Mouse (Mus musculus) G1E (cell line): ENCODE data around the gene Calcr. TPM values are rescaled to one million over a fixed set of nuclear protein-coding genes. Genes with fewer than 3 reads are reported as not detected.
"Not testable (repeated sequence)": the region's sequence is repeated elsewhere in the genome, so short reads cannot be mapped to it uniquely, and the experiment has no call there.

Experiments used
- ATAC-seq: 2 replicates; pipeline ENCODE4 v1.8.0; 2016; ENCODE audit warnings: mild to moderate bottlenecking; ENCODE audit not compliant: insufficient number of reproducible peaks, poor library complexity, low FRiP score, severe bottlenecking; ENCODE audit errors: extremely low read depth
- DNase-seq: peaks from one replicate; pipeline ENCODE4 v3.0.0; 2012; ENCODE audit warnings: low spot score
- H3K27me3 ChIP-seq: 2 replicates; pipeline ENCODE4 v1.6.1; 2012; ENCODE audit warnings: mild to moderate bottlenecking, low read length, inconsistent platforms; ENCODE audit not compliant: insufficient read depth
- H3K36me3 ChIP-seq: replicated peaks from 2 replicates; pipeline ENCODE3; 2012; ENCODE audit warnings: mild to moderate bottlenecking, inconsistent platforms
- H3K4me1 ChIP-seq: 2 replicates; pipeline ENCODE4 v1.6.1; 2012; ENCODE audit warnings: low read depth, low read length, inconsistent platforms, mixed read lengths; ENCODE audit not compliant: insufficient read depth
- H3K4me3 ChIP-seq: 2 replicates; pipeline ENCODE4 v1.5.1; 2012; ENCODE audit warnings: low read depth, mild to moderate bottlenecking, inconsistent platforms, low read length, moderate library complexity, mixed read lengths
- H3K9me3 ChIP-seq: replicated peaks from 2 replicates; pipeline ENCODE4 v1.6.1; 2012; ENCODE audit warnings: inconsistent platforms
- CTCF ChIP-seq: IDR thresholded peaks from 2 replicates; pipeline ENCODE4 v1.5.1; 2012; ENCODE audit warnings: low read depth, low read length, inconsistent platforms, mixed read lengths
- GATA1 ChIP-seq: IDR thresholded peaks from 2 replicates; pipeline ENCODE4 v1.6.1; 2012; ENCODE audit warnings: borderline replicate concordance, low read length, inconsistent platforms, mixed read lengths
- GATA2 ChIP-seq: IDR thresholded peaks from 2 replicates; pipeline ENCODE4 v1.6.1; 2012; ENCODE audit warnings: low read depth, low read length, inconsistent platforms, borderline replicate concordance
- POLR2AphosphoS5 ChIP-seq: IDR thresholded peaks from 2 replicates; pipeline ENCODE4 v1.6.1; 2012; ENCODE audit warnings: low read depth, low read length, inconsistent platforms; ENCODE audit not compliant: insufficient replicate concordance
- TAL1 ChIP-seq: conservative IDR thresholded peaks from 2 replicates; pipeline ENCODE4 v1.6.1; 2012; ENCODE audit warnings: low read depth, low read length, inconsistent platforms, mixed read lengths
- polyA plus RNA-seq: library from polyadenylated mRNA; stranded (reverse); fragments of >175 nt; gene quantifications from 2 replicates; pipeline ENCODE4 v1.2.3, GENCODE M21; 2012
- total RNA-seq, 2 experiments: library from RNA; stranded (forward) in 1 of 2; stranded (reverse) in 1 of 2; fragments of 200-1000 nt in 1 of 2; fragments of >200 nt in 1 of 2; fragmentation: Nextera tagmentation in 1 of 2; gene quantifications; 2 replicates each; pipeline ENCODE4 v1.2.3; 2014 to 2017

Gene Calcr
- total and polyA plus RNA-seq, 3 experiments: not detected

DNA sequence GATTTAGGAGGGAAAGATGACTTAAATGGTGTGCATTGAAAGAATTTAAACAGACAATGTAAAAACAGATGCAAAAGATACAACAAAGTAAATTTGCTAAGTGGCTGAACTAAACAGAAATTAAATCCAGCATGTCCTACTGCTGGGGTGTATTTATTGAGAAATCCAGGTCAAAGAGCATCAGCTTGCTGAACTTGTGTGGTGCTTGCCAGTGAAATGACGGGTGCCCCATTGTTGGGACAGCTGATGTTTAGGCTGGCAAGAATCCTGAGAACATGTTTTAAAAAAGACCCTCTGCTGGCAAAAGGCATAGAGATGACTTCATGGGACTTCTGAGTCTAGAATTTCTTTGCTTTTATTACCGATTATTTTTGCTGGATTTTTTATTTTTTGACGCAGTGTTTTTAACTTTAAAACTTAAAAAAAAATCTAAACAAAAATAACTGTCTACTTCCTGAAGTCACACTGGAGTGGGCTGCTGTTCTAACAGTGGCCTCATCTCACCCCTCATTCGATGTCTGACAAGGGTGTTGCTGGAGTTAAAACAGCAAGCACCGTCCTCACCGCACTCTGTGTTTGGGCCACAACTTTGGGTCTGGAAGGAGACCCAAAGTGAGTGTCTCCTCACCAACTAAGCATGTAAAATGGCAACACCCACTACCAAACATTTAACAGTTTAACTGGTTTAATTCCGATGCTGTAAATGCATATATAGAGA, 22.4 kb downstream of the Calcr start:
- ATAC-seq (no peak), DNase-seq (no peak)
- TF ChIP-seq GATA1 (no peak), GATA2 (no peak), POLR2AphosphoS5 (no peak), TAL1 (no peak), CTCF (no peak)
- Histone ChIP-seq H3K36me3 (no peaks in the 10 kb centered on the region), H3K4me1 (no peaks in the 10 kb centered on the region), H3K4me3 (no peak overlapping the region), H3K9me3 (no peaks in the 10 kb centered on the region), H3K27me3 (peaks cover 2% of the 10 kb centered on the region; the same call in 1 of the 2 replicates)

DNA sequence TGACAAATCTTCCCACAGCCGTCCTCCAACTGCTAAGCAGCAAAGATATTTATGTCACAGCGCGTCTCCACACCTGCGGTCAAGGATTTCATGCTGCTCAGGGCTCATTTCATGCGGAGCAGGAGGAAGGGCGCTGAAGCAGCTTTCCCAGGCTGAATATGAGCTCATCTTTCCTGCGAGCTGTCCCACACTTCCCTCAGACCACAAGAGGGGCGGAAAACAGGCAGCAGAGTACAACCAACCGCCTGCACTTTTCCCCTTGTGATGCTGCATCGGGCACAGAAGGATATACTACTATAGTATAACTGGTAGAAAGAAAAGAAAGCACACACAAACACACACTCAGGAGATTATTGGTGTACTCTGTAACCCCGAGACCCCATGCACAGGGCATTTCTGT, 23.2 kb downstream of the Calcr start:
- no peaks in the 10 kb centered on the region for H3K4me1 ChIP-seq
- no peaks in the 10 kb centered on the region for H3K9me3 ChIP-seq
- H3K36me3 ChIP-seq: no peaks in the 10 kb centered on the region
- H3K4me3 ChIP-seq: no peak overlapping the region
- ATAC-seq (no peak), DNase-seq (no peak)
- peaks cover 2% of the 10 kb centered on the region; the same call in 1 of the 2 replicates for H3K27me3 ChIP-seq
- TF ChIP-seq TAL1 (no peak), CTCF (no peak), POLR2AphosphoS5 (no peak), GATA2 (no peak), GATA1 (no peak)

DNA sequence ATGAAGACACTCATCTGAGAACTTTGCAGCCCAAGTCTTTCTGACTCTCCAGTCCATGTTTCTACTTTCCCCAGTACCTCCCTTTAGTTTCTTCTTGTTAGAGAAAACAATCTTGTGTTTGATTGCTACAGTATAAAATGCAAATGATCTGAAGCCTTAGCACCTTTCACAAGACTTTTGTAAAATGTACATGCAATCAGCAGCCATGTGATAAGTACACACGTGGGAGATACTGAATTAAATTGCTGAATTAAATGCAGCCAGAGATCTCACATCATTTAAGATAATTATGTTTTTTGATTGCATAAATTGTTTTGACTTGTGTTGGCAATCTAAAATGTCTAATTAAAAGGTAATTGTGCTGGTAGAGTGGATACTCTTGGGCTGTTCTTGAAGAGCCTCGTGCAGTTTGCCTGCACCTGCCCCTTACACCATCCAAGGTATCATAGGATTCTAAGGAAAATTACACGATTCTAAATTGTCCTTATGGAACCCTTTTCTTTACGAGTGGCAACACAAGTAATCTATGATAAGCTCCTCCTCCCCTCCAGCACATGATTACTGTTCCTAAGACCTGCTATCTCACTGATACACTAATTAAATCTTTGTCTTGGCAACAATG, 34.2 kb downstream of the Calcr start:
- DNase-seq (no peak), ATAC-seq (no peak)
- no peaks in the 10 kb centered on the region for H3K36me3 ChIP-seq
- TF ChIP-seq GATA1 (no peak), TAL1 (no peak), POLR2AphosphoS5 (no peak), CTCF (no peak), GATA2 (no peak)
- H3K27me3 ChIP-seq: no peaks in the 10 kb centered on the region
- H3K9me3 ChIP-seq: no peaks in the 10 kb centered on the region
- H3K4me3 ChIP-seq: no peak overlapping the region
- no peaks in the 10 kb centered on the region for H3K4me1 ChIP-seq

DNA sequence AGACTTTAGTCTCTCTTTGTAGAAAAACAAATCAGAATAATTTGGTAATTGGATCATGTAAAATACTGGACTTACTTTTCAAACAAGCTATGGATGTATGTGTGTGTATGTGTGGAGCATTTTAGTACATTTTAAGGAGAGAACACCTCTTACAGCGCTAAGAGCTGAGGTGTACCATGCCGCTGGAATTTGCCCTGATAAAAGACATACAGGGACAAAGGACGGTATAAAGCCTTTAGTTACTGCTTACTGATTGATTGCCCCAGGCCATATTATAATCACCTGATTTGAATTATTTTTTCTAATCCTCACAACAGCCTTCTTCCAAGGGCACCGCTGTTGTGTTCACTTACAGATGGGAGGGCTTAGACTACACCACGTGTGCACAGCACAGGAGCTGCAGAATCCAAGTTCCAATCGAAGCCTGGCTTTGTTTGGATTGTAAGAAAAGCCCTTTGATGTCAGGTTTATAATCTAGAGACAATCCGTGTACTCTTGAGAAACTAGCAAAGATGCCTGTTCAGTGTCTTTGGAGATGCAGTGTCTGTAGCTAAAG, 76.3 kb downstream of the Calcr start:
- H3K9me3 ChIP-seq: no peaks in the 10 kb centered on the region
- ATAC-seq (no peak), DNase-seq (no peak)
- no peaks in the 10 kb centered on the region for H3K36me3 ChIP-seq
- no peaks in the 10 kb centered on the region for H3K4me1 ChIP-seq
- no peaks in the 10 kb centered on the region; the same call in 1 of the 2 replicates for H3K27me3 ChIP-seq
- TF ChIP-seq GATA1 (no peak), CTCF (no peak), POLR2AphosphoS5 (no peak), TAL1 (no peak), GATA2 (no peak)
- H3K4me3 ChIP-seq: no peak overlapping the region

DNA sequence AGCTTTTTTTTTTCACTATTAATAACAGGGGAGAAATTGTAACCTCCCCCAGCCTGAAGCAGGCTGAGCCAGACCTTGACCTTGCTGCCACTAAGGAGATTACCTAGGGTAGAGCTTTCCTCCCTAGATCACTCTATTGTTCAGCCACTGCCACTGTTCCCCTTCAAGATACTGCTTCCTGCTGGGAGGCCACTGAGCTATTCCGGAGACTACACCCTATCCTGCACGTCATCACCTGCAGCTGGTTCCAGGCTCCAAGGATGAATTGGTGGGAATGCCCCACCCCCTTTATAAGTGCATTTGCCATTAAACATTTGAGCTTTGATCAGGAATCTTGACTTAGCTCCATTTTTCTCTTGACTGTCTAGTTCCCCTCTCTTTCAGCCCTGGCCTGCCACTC, 86.2 kb downstream of the Calcr start:
- not testable (repeated sequence) for ATAC-seq, H3K4me3 ChIP-seq, DNase-seq, H3K27me3 ChIP-seq, H3K4me1 ChIP-seq, H3K9me3 ChIP-seq, H3K36me3 ChIP-seq

DNA sequence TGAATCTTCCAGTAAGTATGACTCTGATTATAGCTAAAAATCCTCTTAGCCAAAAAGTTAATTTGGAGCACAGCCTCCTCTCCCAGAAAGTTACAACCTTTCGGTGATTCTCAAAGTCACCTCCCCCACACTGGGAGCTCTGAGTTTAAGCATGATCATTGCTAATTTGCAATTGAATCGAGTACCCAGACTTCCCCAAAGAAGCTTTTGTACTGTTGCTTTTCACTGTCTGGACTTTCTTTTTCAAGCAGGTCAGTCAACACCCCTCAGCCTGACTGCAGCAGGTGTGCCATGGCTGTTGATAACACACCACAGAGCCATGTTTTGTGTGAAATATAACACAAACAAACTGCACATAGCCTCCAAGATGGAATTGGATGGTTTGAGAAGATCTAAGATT, 86.7 kb downstream of the Calcr start:
- Histone ChIP-seq H3K36me3 (no peaks in the 10 kb centered on the region), H3K4me1 (no peaks in the 10 kb centered on the region), H3K27me3 (no peaks in the 10 kb centered on the region), H3K9me3 (no peaks in the 10 kb centered on the region), H3K4me3 (no peak overlapping the region)
- TF ChIP-seq TAL1 (no peak), CTCF (no peak), GATA1 (no peak), GATA2 (no peak), POLR2AphosphoS5 (no peak)
- no peak for ATAC-seq
- no peak for DNase-seq

DNA sequence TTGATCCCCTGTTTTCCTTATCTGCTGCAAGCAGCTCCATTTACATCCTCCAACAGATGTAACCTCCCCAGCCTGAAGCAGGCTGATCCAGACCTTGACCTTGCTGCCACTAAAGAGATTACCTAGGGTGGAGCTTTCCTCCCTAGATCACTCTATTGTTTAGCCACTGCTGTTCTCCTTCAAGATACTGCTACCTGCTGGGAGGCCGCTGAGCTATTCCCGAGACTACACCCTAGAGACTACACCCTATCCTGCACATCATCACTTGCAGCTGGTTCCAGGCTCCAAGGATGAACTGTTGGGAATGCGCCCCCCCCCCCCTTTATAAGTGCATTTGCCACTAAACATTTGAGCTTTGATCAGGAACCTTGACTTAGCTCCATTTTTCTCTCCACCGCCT, 92.6 kb downstream of the Calcr start:
- not testable (repeated sequence) for DNase-seq, ATAC-seq, H3K4me1 ChIP-seq, H3K9me3 ChIP-seq, H3K4me3 ChIP-seq, H3K36me3 ChIP-seq, H3K27me3 ChIP-seq
